Mouse (Mus musculus) neural tube, embryonic 11.5 days (tissue): ENCODE results near the gene Gm20388. TPM values are rescaled to one million over a fixed set of nuclear protein-coding genes. Genes with fewer than 3 reads are reported as not detected.

Experiments
- ATAC-seq: fragments of 200-750 bp; cut with Nextera tagmentation; 2 replicates; pipeline ENCODE4 v1.8.0; 2017; ENCODE audit warnings: moderate number of reproducible peaks, mild to moderate bottlenecking, moderate TSS enrichment, moderate library complexity; ENCODE audit not compliant: insufficient read depth, low FRiP score, low TSS enrichment
- DNase-seq: peaks from one replicate; pipeline ENCODE4 v3.0.0-alpha.2; 2015; ENCODE audit warnings: low spot score
- H3K27ac ChIP-seq: fragments of 300-500 bp; sonication (generic); 2 replicates; pipeline ENCODE4 v1.5.1; 2014; ENCODE audit warnings: low read depth, mild to moderate bottlenecking, low read length
- H3K27me3 ChIP-seq: fragments of 300-500 bp; sonication (generic); 2 replicates; pipeline ENCODE4 v1.6.1; 2014; ENCODE audit warnings: mild to moderate bottlenecking, low read length, mixed read lengths; ENCODE audit not compliant: control insufficient read depth, insufficient read depth
- H3K36me3 ChIP-seq: fragments of 300-500 bp; sonication (generic); 2 replicates; pipeline ENCODE4 v1.6.1; 2014; ENCODE audit warnings: mild to moderate bottlenecking, low read length, moderate library complexity, mixed read lengths; ENCODE audit not compliant: control insufficient read depth, insufficient read depth
- H3K4me1 ChIP-seq: fragments of 300-500 bp; sonication (generic); 2 replicates; pipeline ENCODE4 v1.6.1; 2014; ENCODE audit warnings: low read length, mixed read lengths; ENCODE audit not compliant: control insufficient read depth, insufficient read depth
- H3K4me2 ChIP-seq: fragments of 300-500 bp; sonication (generic); 2 replicates; pipeline ENCODE4 v1.6.1; 2014; ENCODE audit warnings: low read depth, mild to moderate bottlenecking, moderate library complexity
- H3K4me3 ChIP-seq: fragments of 300-500 bp; sonication (generic); 2 replicates; pipeline ENCODE4 v1.5.1; 2014; ENCODE audit warnings: low read depth, low read length
- H3K9ac ChIP-seq: fragments of 300-500 bp; sonication (generic); 2 replicates; pipeline ENCODE4 v1.6.1; 2014; ENCODE audit warnings: mild to moderate bottlenecking, low read length
- H3K9me3 ChIP-seq: fragments of 300-500 bp; sonication (generic); 2 replicates; pipeline ENCODE4 v1.6.1; 2016; ENCODE audit warnings: low read length; ENCODE audit not compliant: control insufficient read depth
- WGBS: fragments of 180-500 bp; shearing (Covaris S2); extraction: QIAGEN DNeasy Blood & Tissue Kit; methylation state at CpG from one replicate; pipeline ENCODE4 v1.1.7; 2014; 5-methylcytosine and 5-hydroxymethylcytosine counted together
- polyA plus RNA-seq: library from polyadenylated mRNA; unstranded; fragments of >200 nt; fragmentation: Nextera tagmentation; extraction: Ambion mirVana; gene quantifications from 2 replicates; pipeline ENCODE4 v1.2.1, GENCODE M21; 2014

Gm20388 gene
- polyA plus RNA-seq, 1 experiment from 2014 or later = not detected

GRCm38 (mm10) chr8:123077213-123077612 lies 3166.6 kb downstream of the Gm20388 start:
- Histone ChIP-seq H3K27ac (no peak overlapping the region), H3K9me3 (no peaks in the 10 kb centered on the region), H3K9ac (no peak overlapping the region), H3K4me1 (no peaks in the 10 kb centered on the region), H3K4me2 (no peak overlapping the region), H3K36me3 (peaks cover 10% of the 10 kb centered on the region), H3K27me3 (no peaks in the 10 kb centered on the region), H3K4me3 (no peak overlapping the region)
- DNase-seq (no peak), ATAC-seq (no peak)
- 89% methylated on average over 6 of the region's 6 CpGs for WGBS

- WGBS = 85% methylated on average over 6 of the region's 6 CpGs
- DNase-seq = no peak
Measured at GRCm38 (mm10) chr8:123082993-123083392, 3172.4 kb downstream of the Gm20388 start.

GRCm38 (mm10) chr8:123083610-123084009 lies 3173.0 kb downstream of the Gm20388 start:
- Histone ChIP-seq H3K4me1 (no peaks in the 10 kb centered on the region), H3K27ac (no peak overlapping the region), H3K9ac (no peak overlapping the region), H3K9me3 (no peaks in the 10 kb centered on the region), H3K27me3 (no peaks in the 10 kb centered on the region), H3K4me3 (no peak overlapping the region), H3K4me2 (no peak overlapping the region), H3K36me3 (peaks cover 15% of the 10 kb centered on the region)
- no peak for DNase-seq
- no peak for ATAC-seq
- whole genome bisulfite sequencing = 93% methylated on average over 12 of the region's 12 CpGs

More at GRCm38 (mm10) chr8:123082993-123083392, 3172.4 kb downstream of the Gm20388 start:
- Histone ChIP-seq H3K4me2 (no peak overlapping the region), H3K9me3 (no peaks in the 10 kb centered on the region), H3K27me3 (no peaks in the 10 kb centered on the region), H3K4me3 (no peak overlapping the region), H3K27ac (no peak overlapping the region), H3K4me1 (no peaks in the 10 kb centered on the region), H3K9ac (no peak overlapping the region), H3K36me3 (peaks cover 17% of the 10 kb centered on the region)
- no peak for ATAC-seq

- Histone ChIP-seq H3K4me3 (no peak overlapping the region), H3K9me3 (no peaks in the 10 kb centered on the region), H3K36me3 (peaks cover 23% of the 10 kb centered on the region), H3K9ac (no peak overlapping the region), H3K4me1 (no peaks in the 10 kb centered on the region), H3K27me3 (no peaks in the 10 kb centered on the region), H3K4me2 (no peak overlapping the region), H3K27ac (no peak overlapping the region)
- 92% methylated on average over 9 of the region's 9 CpGs for WGBS
- DNase-seq (no peak), ATAC-seq (no peak)
Measured at GRCm38 (mm10) chr8:123087289-123087688, 3176.6 kb downstream of the Gm20388 start.

GRCm38 (mm10) chr8:123097216-123097615 lies 3186.6 kb downstream of the Gm20388 start:
- H3K4me2 ChIP-seq = no peak overlapping the region
- H3K36me3 ChIP-seq = peaks cover 8% of the 10 kb centered on the region
- H3K4me1 ChIP-seq = 0 out of 2 replicates have a peak, but pooled peaks cover 2% of the 10 kb centered on the region
- ATAC-seq (no peak), DNase-seq (no peak)
- H3K27me3 ChIP-seq = no peaks in the 10 kb centered on the region
- no peak overlapping the region for H3K9ac ChIP-seq
- H3K27ac ChIP-seq = no peak overlapping the region
- WGBS = 92% methylated on average over 11 of the region's 11 CpGs
- no peak overlapping the region for H3K4me3 ChIP-seq
- no peaks in the 10 kb centered on the region for H3K9me3 ChIP-seq

- no peak overlapping the region for H3K4me2 ChIP-seq
Measured at GRCm38 (mm10) chr8:123097786-123098584, 3187.3 kb downstream of the Gm20388 start.

GRCm38 (mm10) chr8:123100288-123100687 lies 3189.6 kb downstream of the Gm20388 start:
- ATAC-seq = no peak
- DNase-seq = no peak
- peaks cover 16% of the 10 kb centered on the region for H3K36me3 ChIP-seq

More at GRCm38 (mm10) chr8:123097786-123098584, 3187.3 kb downstream of the Gm20388 start:
- ATAC-seq = no peak
- Histone ChIP-seq H3K36me3 (peaks cover 8% of the 10 kb centered on the region), H3K4me3 (no peak overlapping the region), H3K4me1 (0 out of 2 replicates have a peak, but pooled peaks cover 2% of the 10 kb centered on the region), H3K9ac (no peak overlapping the region), H3K27me3 (no peaks in the 10 kb centered on the region), H3K9me3 (no peaks in the 10 kb centered on the region), H3K27ac (no peak overlapping the region)
- no peak for DNase-seq
- WGBS = 78% methylated on average over 12 of the region's 12 CpGs

GRCm38 (mm10) chr8:123101244-123101643 lies 3190.6 kb downstream of the Gm20388 start:
- 77% methylated on average over 4 of the region's 4 CpGs for WGBS
- H3K4me3 ChIP-seq = no peak overlapping the region
- H3K9ac ChIP-seq = no peak overlapping the region
- H3K36me3 ChIP-seq = peaks cover 14% of the 10 kb centered on the region
- no peak overlapping the region for H3K4me2 ChIP-seq
- H3K27me3 ChIP-seq = no peaks in the 10 kb centered on the region
- ATAC-seq (no peak), DNase-seq (no peak)
- peaks cover 8% of the 10 kb centered on the region for H3K4me1 ChIP-seq
- H3K9me3 ChIP-seq = no peaks in the 10 kb centered on the region
- no peak overlapping the region for H3K27ac ChIP-seq

More at GRCm38 (mm10) chr8:123100288-123100687, 3189.6 kb downstream of the Gm20388 start:
- Histone ChIP-seq H3K9ac (no peak overlapping the region), H3K4me1 (peaks cover 8% of the 10 kb centered on the region), H3K27ac (no peak overlapping the region), H3K4me3 (no peak overlapping the region), H3K4me2 (no peak overlapping the region), H3K27me3 (no peaks in the 10 kb centered on the region), H3K9me3 (no peaks in the 10 kb centered on the region)
- WGBS = 72% methylated on average over 8 of the region's 8 CpGs
